In the genomic region with DNA sequence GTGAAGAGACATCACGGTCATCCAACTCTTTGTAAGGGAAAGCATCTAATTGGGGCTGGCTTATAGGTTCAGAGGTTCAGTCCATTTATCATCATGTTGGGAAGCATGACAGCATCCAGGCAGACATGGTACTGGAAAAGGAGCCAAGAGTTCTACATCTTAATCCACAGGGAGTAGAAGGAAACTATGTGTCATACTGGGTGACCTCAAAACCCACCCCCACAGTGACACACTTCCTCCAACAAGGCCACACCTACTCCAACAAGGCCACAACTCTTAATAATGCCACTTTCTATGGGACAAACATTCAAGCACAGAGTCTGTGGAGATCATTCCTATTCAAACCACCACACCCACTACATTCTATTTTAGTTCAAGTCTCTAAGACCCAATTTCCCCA, we compare ENCODE assay signal across 27 mouse cellular contexts. TPM values are rescaled to one million over a fixed set of nuclear protein-coding genes. Genes with fewer than 3 reads are reported as not detected.
DNase-seq lines count a peak whose midpoint lies in the region; TF ChIP-seq lines count a peak whose summit lies in the region.
"Had no signal": no experiment of that assay in that cellular context is flagged by ENCODE, and none has a peak within 500 bp of the region (broad histone marks: within the 10 kb centered on the region; RNA-seq: fewer than 3 reads in every experiment).

No protein-coding gene starts in this region.

- TF ChIP-seq POLR2A in heart, adult 2 months (IDR thresholded peaks at IDR 0.05; ENCODE audit: insufficient read depth, low read depth, low read length): no peak
- no peak for TF ChIP-seq POLR2A in CH12.LX (IDR thresholded peaks at IDR 0.05; ENCODE audit: low read depth, low read length)

- WGBS in heart, adult 2 months: 61% methylated on average over 1 of the region's 1 CpGs

- in situ Hi-C loops in CH12.LX (cut with MboI; ENCODE audit: low pct_ligation_motif_present, low pct_unique_long_range_greater_than_20kb, low sequenced_read_pairs): no loop called here

- dilution Hi-C loops in CH12.LX (cut with MboI; ENCODE audit: extremely low pct_ligation_motif_present, extremely low pct_unique_long_range_greater_than_20kb, low sequenced_read_pairs): no loop called here

- peak overlapping the region; percentile 77 for H3K27ac ChIP-seq in heart, adult 2 months
- H3K27ac ChIP-seq in CH12.LX (ENCODE audit: insufficient read depth, low read depth): no peak overlapping the region
- H3K27ac ChIP-seq: embryonic facial prominence, embryonic 13.5 days; forebrain, embryonic 10.5 days; forebrain, embryonic 15.5 days; hindbrain, embryonic 13.5 days; layer of hippocampus, adult 2 months; left cerebral cortex, adult 2 months; limb, embryonic 12.5 days; liver, embryonic 15.5 days; midbrain, embryonic 12.5 days; neural tube, embryonic 13.5 days; stomach, postnatal 0 days had no signal

- intact Hi-C loops in heart, adult 2 months (cut with DNase I): no loop called here

- TF ChIP-seq EP300 in heart, adult 2 months (IDR thresholded peaks at IDR 0.05; ENCODE audit: insufficient read depth, low read depth, low read length): 0 out of 2 replicates have a peak, but pooled peaks have one; percentile 24
- no peak for TF ChIP-seq EP300 in CH12.LX (IDR thresholded peaks at IDR 0.05; ENCODE audit: low read length)

- no peaks in the 10 kb centered on the region for H3K79me2 ChIP-seq in heart, adult 2 months (replicated peaks; ENCODE audit: control insufficient read depth, insufficient read depth, low read length)
- no peaks in the 10 kb centered on the region for H3K79me2 ChIP-seq in CH12.LX (replicated peaks; ENCODE audit: control insufficient read depth, extremely low read depth, insufficient read depth, poor library complexity, severe bottlenecking)

- no peak overlapping the region for H3K9ac ChIP-seq in heart, adult 2 months (ENCODE audit: low read depth, low read length)
- no peak overlapping the region for H3K9ac ChIP-seq in CH12.LX (ENCODE audit: insufficient read depth, low read depth)
- H3K9ac ChIP-seq: embryonic facial prominence, embryonic 13.5 days; forebrain, embryonic 15.5 days; hindbrain, embryonic 13.5 days; limb, embryonic 12.5 days; liver, embryonic 15.5 days; lung, embryonic 14.5 days; midbrain, embryonic 12.5 days; neural tube, embryonic 13.5 days had no signal

- no peaks in the 10 kb centered on the region for H3K27me3 ChIP-seq in heart, adult 2 months (ENCODE audit: control insufficient read depth, insufficient read depth, low read length)
- H3K27me3 ChIP-seq in CH12.LX (replicated peaks): no peaks in the 10 kb centered on the region
- H3K27me3 ChIP-seq: embryonic facial prominence, embryonic 13.5 days; forebrain, embryonic 15.5 days; hindbrain, embryonic 13.5 days; limb, embryonic 12.5 days; liver, embryonic 15.5 days; midbrain, embryonic 12.5 days; neural tube, embryonic 13.5 days had no signal

- H3K36me3 ChIP-seq in heart, adult 2 months (ENCODE audit: control insufficient read depth, insufficient read depth, low read length): peaks cover 44% of the 10 kb centered on the region
- H3K36me3 ChIP-seq in CH12.LX (replicated peaks in 1 of 2; ENCODE audit: control insufficient read depth in 1 of 2, insufficient read depth in 1 of 2, low read length in 1 of 2): peaks cover 0 to 2% of the 10 kb centered on the region in 2 experiments
- H3K36me3 ChIP-seq: embryonic facial prominence, embryonic 13.5 days; limb, embryonic 12.5 days; liver, embryonic 15.5 days had no signal

- H3K4me1 ChIP-seq in heart, adult 2 months (ENCODE audit: control insufficient read depth, insufficient read depth, low read length): peaks cover 8% of the 10 kb centered on the region
- H3K4me1 ChIP-seq in CH12.LX (ENCODE audit: control insufficient read depth in 1 of 2, insufficient read depth in 2 of 2): peaks cover 0 to 14% of the 10 kb centered on the region in 2 experiments; a peak in 2 of 4 replicates
- H3K4me1 ChIP-seq: embryonic facial prominence, embryonic 13.5 days; forebrain, embryonic 10.5 days; forebrain, embryonic 15.5 days; hindbrain, embryonic 13.5 days; limb, embryonic 12.5 days; liver, embryonic 15.5 days; midbrain, embryonic 12.5 days; neural tube, embryonic 13.5 days had no signal

- DNase-seq in heart, adult 2 months: no peak
- no peak for DNase-seq in heart, postnatal 4 days
- peak; percentile 20 for DNase-seq in kidney, adult 9 months
- DNase-seq in kidney, postnatal 10 days: no peak
- DNase-seq in 3T3-L1 (ENCODE audit: low read depth, low spot score) (peak; percentile 81), CH12.LX (ENCODE audit: extremely low read depth) (peak; percentile 24)
- DNase-seq in frontal cortex, postnatal 14 days (ENCODE audit: low spot score in 2 of 2): no peak
- DNase-seq: cerebellum, adult 11-12 months; cerebellum, adult 9-11 months; embryo, embryonic 11 days; kidney, postnatal 25 days; lung, embryonic 14.5 days; right cerebral cortex, postnatal 4 days; thymus, adult 18-20 months; thymus, postnatal 25 days had no signal

- H3K9me3 ChIP-seq in CH12.LX (replicated peaks; ENCODE audit: low read length): no peaks in the 10 kb centered on the region
- H3K9me3 ChIP-seq: embryonic facial prominence, embryonic 13.5 days; forebrain, embryonic 10.5 days; forebrain, embryonic 15.5 days; hindbrain, embryonic 13.5 days; limb, embryonic 12.5 days; liver, embryonic 15.5 days; midbrain, embryonic 12.5 days; neural tube, embryonic 13.5 days had no signal

- H3K4me2 ChIP-seq in CH12.LX (ENCODE audit: insufficient read depth, low read depth, poor library complexity, severe bottlenecking): no peak overlapping the region
- H3K4me2 ChIP-seq: embryonic facial prominence, embryonic 13.5 days; forebrain, embryonic 15.5 days; heart, embryonic 11.5 days; hindbrain, embryonic 13.5 days; limb, embryonic 12.5 days; liver, embryonic 15.5 days; lung, embryonic 14.5 days; midbrain, embryonic 12.5 days; neural tube, embryonic 13.5 days had no signal

- no peak for TF ChIP-seq RAD21 in CH12.LX (IDR thresholded peaks at IDR 0.05; ENCODE audit: low read depth, low read length)

- TF ChIP-seq CTCF in heart, adult 2 months (IDR thresholded peaks at IDR 0.05): no peak
- TF ChIP-seq CTCF in CH12.LX (conservative IDR thresholded peaks at IDR 0.05 in 1 of 2, IDR thresholded peaks at IDR 0.05 in 1 of 2; ENCODE audit: low read depth in 2 of 2, low read length in 2 of 2): no peak

- H3K4me3 ChIP-seq in heart, adult 2 months: no peak overlapping the region
- H3K4me3 ChIP-seq in CH12.LX (replicated peaks in 1 of 3; ENCODE audit: low read depth in 2 of 3, low read length in 2 of 3, poor library complexity in 1 of 3): no peak overlapping the region
- H3K4me3 ChIP-seq: embryonic facial prominence, embryonic 13.5 days; forebrain, embryonic 10.5 days; forebrain, embryonic 15.5 days; hindbrain, embryonic 13.5 days; layer of hippocampus, adult 2 months; left cerebral cortex, adult 2 months; limb, embryonic 12.5 days; liver, embryonic 15.5 days; midbrain, embryonic 12.5 days; neural tube, embryonic 13.5 days had no signal

TF ChIP-seq in CH12.LX, 34 proteins besides CTCF, POLR2A, EP300 and RAD21:
- no peak for TF ChIP-seq USF1 (IDR thresholded peaks at IDR 0.05; ENCODE audit: low read depth, low read length)
- TF ChIP-seq KAT2A (IDR thresholded peaks at IDR 0.05; ENCODE audit: insufficient replicate concordance, low read length): no peak
- peak; percentile 43; the same call in 1 of the 2 replicates for TF ChIP-seq JUN (IDR thresholded peaks at IDR 0.05; ENCODE audit: insufficient read depth, low read depth, low read length)
- TF ChIP-seq ZKSCAN1 (IDR thresholded peaks at IDR 0.05; ENCODE audit: borderline replicate concordance, low read depth, low read length): no peak
- no peak for TF ChIP-seq CHD2 (IDR thresholded peaks at IDR 0.05; ENCODE audit: low read length)
- no peak for TF ChIP-seq PAX5 (IDR thresholded peaks at IDR 0.05; ENCODE audit: low read length)
- peak; percentile 66 for TF ChIP-seq JUND (conservative IDR thresholded peaks at IDR 0.05; ENCODE audit: low read depth, low read length)

RNA-seq across cellular contexts. Expression of a gene that starts 24.5 kb away (rescaled TPM):
- 10 to 100 TPM; 41.3 to 42.6 TPM for total RNA-seq in heart, adult 2 months (2021)
- 10.4 and 22.1 TPM in 2 replicates for polyA plus RNA-seq in heart, adult 2 months (2012; rRNA removed)
- 10 to 100 TPM; 50.8 to 51.1 TPM for total RNA-seq in heart, postnatal 4 days (2021)
- 44.3 and 50.2 TPM in 2 replicates for total RNA-seq in CH12.LX (2012; rRNA removed)
- 77.0 and 82.8 TPM in 2 replicates for total RNA-seq in CH12.LX (2014; rRNA removed)
- 82.8 and 85.2 TPM in 2 replicates for polyA plus RNA-seq in CH12.LX (2012; ENCODE audit: insufficient read length, low read depth)

RNA-seq across cellular contexts. Expression of a gene that starts 25.2 kb away (rescaled TPM):
- total RNA-seq in heart, adult 2 months (2021): 1,000 to 10,000 TPM; 1,617 to 1,909 TPM
- polyA plus RNA-seq in heart, adult 2 months (2012; rRNA removed): 665 and 1,027 TPM in 2 replicates
- total RNA-seq in heart, postnatal 4 days (2021): 1,000 to 10,000 TPM; 1,262 to 1,293 TPM
- total RNA-seq in CH12.LX (2012; rRNA removed): 223 and 264 TPM in 2 replicates
- 277 and 315 TPM in 2 replicates for total RNA-seq in CH12.LX (2014; rRNA removed)
- polyA plus RNA-seq in CH12.LX (2012; ENCODE audit: insufficient read length, low read depth): 485 and 620 TPM in 2 replicates

RNA-seq across cellular contexts. Expression of a gene that starts 36.3 kb away (rescaled TPM):
- 10 to 100 TPM; 77.9 to 81.0 TPM for total RNA-seq in heart, adult 2 months (2021)
- polyA plus RNA-seq in heart, adult 2 months (2012; rRNA removed): 55.4 and 91.2 TPM in 2 replicates
- 10 to 100 TPM; 32.2 to 33.9 TPM for total RNA-seq in heart, postnatal 4 days (2021)
- total RNA-seq in CH12.LX (2012; rRNA removed) (0.08 TPM in 2 replicates), CH12.LX (2014; rRNA removed) (not detected in 2 replicates)
- polyA plus RNA-seq in CH12.LX (2012; ENCODE audit: insufficient read length, low read depth): 0.09 and 0.10 TPM in 2 replicates

Comparison
In these comparisons a context has a peak if more than half of its experiments do, and no peak if none do; other contexts are left out.
1. DNase-seq: peak in kidney, adult 9 months (single experiment), 3T3-L1 (single experiment) and CH12.LX (single experiment); none in heart, adult 2 months (0 of 2), heart, postnatal 4 days (single experiment), kidney, postnatal 10 days (single experiment) and frontal cortex, postnatal 14 days (0 of 2).
2. RNA of a gene that starts 36.3 kb away (total RNA-seq): 77.9 to 81.0 TPM in heart, adult 2 months and 32.2 to 33.9 TPM in heart, postnatal 4 days; 0.08 TPM in CH12.LX; every median in the first group is over 10 times any median in the second.